Mouse (Mus musculus) myocyte (in vitro differentiated cells): ENCODE measurements around the gene Glra4. TPM values are rescaled to one million over a fixed set of nuclear protein-coding genes. Genes with fewer than 3 reads are reported as not detected.

Experiments
- H3K27me3 ChIP-seq: one replicate; pipeline ENCODE4 v1.6.1; 2011; ENCODE audit not compliant: control insufficient read depth, insufficient read depth, insufficient read length
- H3K36me3 ChIP-seq: one replicate; pipeline ENCODE4 v1.6.1; 2011; ENCODE audit not compliant: control insufficient read depth, insufficient read depth
- H3K4me2 ChIP-seq: one replicate; pipeline ENCODE4 v1.6.1; 2011; ENCODE audit warnings: low read depth, control low read depth
- H3K4me3 ChIP-seq: one replicate; pipeline ENCODE4 v1.5.1; 2011; ENCODE audit warnings: mild to moderate bottlenecking, control low read depth, moderate library complexity
- H3K79me2 ChIP-seq: one replicate; pipeline ENCODE4 v1.6.1; 2011; ENCODE audit not compliant: control insufficient read depth, insufficient read depth
- H3ac ChIP-seq: one replicate; pipeline ENCODE4 v1.6.1; 2011; ENCODE audit not compliant: control insufficient read depth, insufficient read length
- CEBPB ChIP-seq: IDR thresholded peaks from 2 replicates; pipeline ENCODE4 v1.6.1; 2011; ENCODE audit warnings: mild to moderate bottlenecking, moderate library complexity; ENCODE audit not compliant: poor library complexity, insufficient read depth, severe bottlenecking
- E2F4 ChIP-seq: IDR thresholded peaks from one replicate; pipeline ENCODE4 v1.6.1; 2011; ENCODE audit warnings: mild to moderate bottlenecking, control low read depth, moderate library complexity; ENCODE audit not compliant: insufficient read depth
- MAX ChIP-seq: IDR thresholded peaks from one replicate; pipeline ENCODE4 v1.6.1; 2011; ENCODE audit warnings: low read depth, mild to moderate bottlenecking, control low read depth
- MYOD1 ChIP-seq, 3 experiments: IDR thresholded peaks; one replicate each; pipeline ENCODE4 v1.6.1; 2011; ENCODE audit warnings: control low read depth in 2 of 3, low read depth in 2 of 3, mild to moderate bottlenecking in 2 of 3, moderate library complexity in 1 of 3; ENCODE audit not compliant: insufficient read length in 2 of 3, control insufficient read depth in 1 of 3
- MYOG ChIP-seq, 3 experiments: IDR thresholded peaks; one replicate each; pipeline ENCODE4 v1.6.1; 2011; ENCODE audit warnings: control low read depth in 2 of 3, low read depth in 2 of 3, mild to moderate bottlenecking in 2 of 3; ENCODE audit not compliant: insufficient read length in 2 of 3, control insufficient read depth in 1 of 3, insufficient read depth in 1 of 3
- POLR2A ChIP-seq: IDR thresholded peaks from one replicate; pipeline ENCODE4 v1.6.1; 2011; ENCODE audit warnings: low read depth, mild to moderate bottlenecking, control low read depth, moderate library complexity; ENCODE audit not compliant: insufficient read length
- POLR2AphosphoS2 ChIP-seq: IDR thresholded peaks from one replicate; pipeline ENCODE4 v1.6.1; 2011; ENCODE audit warnings: low read depth, control low read depth; ENCODE audit not compliant: insufficient read length
- REST ChIP-seq: IDR thresholded peaks from one replicate; pipeline ENCODE4 v1.6.1; 2011; ENCODE audit warnings: mild to moderate bottlenecking, control low read depth, moderate library complexity; ENCODE audit not compliant: insufficient read depth, insufficient read length
- SRF ChIP-seq: IDR thresholded peaks from one replicate; pipeline ENCODE4 v1.6.1; 2011; ENCODE audit warnings: low read depth; ENCODE audit not compliant: control insufficient read depth, insufficient read length
- TCF12 ChIP-seq: IDR thresholded peaks from one replicate; pipeline ENCODE4 v1.6.1; 2011; ENCODE audit warnings: mild to moderate bottlenecking, control low read depth; ENCODE audit not compliant: poor library complexity, insufficient read depth, severe bottlenecking
- TCF3 ChIP-seq: IDR thresholded peaks from one replicate; pipeline ENCODE4 v1.6.1; 2011; ENCODE audit warnings: low read depth, control low read depth; ENCODE audit not compliant: insufficient read length
- USF1 ChIP-seq: IDR thresholded peaks from one replicate; pipeline ENCODE4 v1.6.1; 2011; ENCODE audit warnings: low read depth, mild to moderate bottlenecking, control low read depth, moderate library complexity
- polyA plus RNA-seq: library from polyadenylated mRNA; unstranded; fragments of >200 nt; fragmentation: generic; extraction: Trizol; gene quantifications from one replicate; pipeline ENCODE4 v1.2.1, GENCODE M21; 2012; ENCODE audit warnings: missing spikeins

Glra4 gene
- not detected for polyA plus RNA-seq

DNA sequence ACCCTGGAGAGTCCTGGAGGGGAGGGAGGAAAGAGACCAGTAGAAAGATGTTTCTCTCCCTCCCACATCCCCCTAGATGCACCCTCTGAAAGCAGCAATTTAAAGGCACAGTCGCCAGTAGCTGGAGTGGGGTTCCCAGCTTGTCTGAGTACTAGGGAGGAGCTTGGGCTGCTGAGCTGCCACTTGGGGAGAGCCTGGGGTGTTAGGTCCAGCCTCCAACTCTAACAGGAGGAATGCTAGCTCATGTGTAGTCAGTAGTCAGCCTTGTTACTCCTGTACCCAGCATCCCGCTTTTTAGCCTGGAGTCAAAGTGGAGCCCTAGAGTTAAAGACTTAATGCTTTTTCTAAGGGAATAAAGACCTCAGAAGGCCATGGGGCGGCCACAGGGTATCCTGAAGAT is at the start of gene Glra4:
Gene Glra4 (minus strand): TSS at position 101 of the 400 bp plus-strand sequence.
- H3K36me3 ChIP-seq: no peaks in the 10 kb centered on the region
- H3K79me2 ChIP-seq: no peaks in the 10 kb centered on the region
- no peak within 1 kb of the TSS for H3K4me3 ChIP-seq
- H3K4me2 ChIP-seq: no peak within 1 kb of the TSS
- H3ac ChIP-seq: no peak within 1 kb of the TSS
- TF ChIP-seq MAX: no peak
- TF ChIP-seq TCF12: no peak
- TF ChIP-seq USF1: no peak
- no peak for TF ChIP-seq CEBPB
- no peaks in the 10 kb centered on the region for H3K27me3 ChIP-seq

GRCm38 (mm10) chrX:136828610-136829009 is 48.7 kb upstream of the Glra4 start:
- no peaks in the 10 kb centered on the region for H3K36me3 ChIP-seq
- H3ac ChIP-seq: no peak overlapping the region
- no peaks in the 10 kb centered on the region for H3K79me2 ChIP-seq
- H3K4me3 ChIP-seq: no peak overlapping the region
- H3K4me2 ChIP-seq: no peak overlapping the region
- TF ChIP-seq CEBPB (no peak), E2F4 (no peak), TCF3 (no peak), REST (no peak), USF1 (no peak), POLR2AphosphoS2 (no peak), POLR2A (no peak), SRF (no peak), TCF12 (no peak), MYOD1 (IDR thresholded peaks at IDR 0.05; ENCODE audit: control insufficient read depth in 1 of 3, insufficient read length in 2 of 3, low read depth in 2 of 3) (no peak)
- H3K27me3 ChIP-seq: no peaks in the 10 kb centered on the region

- Histone ChIP-seq H3K4me3 (no peak overlapping the region), H3ac (no peak overlapping the region), H3K36me3 (no peaks in the 10 kb centered on the region), H3K79me2 (no peaks in the 10 kb centered on the region), H3K4me2 (no peak overlapping the region), H3K27me3 (no peaks in the 10 kb centered on the region)
- TF ChIP-seq MYOD1 (IDR thresholded peaks at IDR 0.05; ENCODE audit: control insufficient read depth in 1 of 3, insufficient read length in 2 of 3, low read depth in 2 of 3) (no peak), SRF (no peak), MYOG (IDR thresholded peaks at IDR 0.05; ENCODE audit: control insufficient read depth in 1 of 3, insufficient read depth in 1 of 3, insufficient read length in 2 of 3, low read depth in 2 of 3) (no peak), POLR2AphosphoS2 (no peak), TCF3 (no peak), E2F4 (no peak), USF1 (no peak), TCF12 (no peak), CEBPB (no peak), REST (no peak), POLR2A (no peak), MAX (no peak)
These were observed 45.1 kb upstream of the Glra4 start for GRCm38 (mm10) chrX:136825016-136825415.

- H3K4me3 ChIP-seq: no peak within 1 kb of the TSS
- no peaks in the 10 kb centered on the region for H3K27me3 ChIP-seq
- H3ac ChIP-seq: no peak within 1 kb of the TSS
- no peaks in the 10 kb centered on the region for H3K79me2 ChIP-seq
- H3K4me2 ChIP-seq: no peak within 1 kb of the TSS
- no peaks in the 10 kb centered on the region for H3K36me3 ChIP-seq
- TF ChIP-seq MYOG (IDR thresholded peaks at IDR 0.05; ENCODE audit: control insufficient read depth in 1 of 3, insufficient read depth in 1 of 3, insufficient read length in 2 of 3, low read depth in 2 of 3) (no peak), E2F4 (no peak), CEBPB (no peak), USF1 (no peak), TCF12 (no peak), SRF (no peak), TCF3 (no peak), POLR2AphosphoS2 (no peak), MYOD1 (IDR thresholded peaks at IDR 0.05; ENCODE audit: control insufficient read depth in 1 of 3, insufficient read length in 2 of 3, low read depth in 2 of 3) (no peak), MAX (no peak), POLR2A (no peak), REST (no peak)
These were observed 42.4 kb upstream of the Glra4 start, which contains the start of gene Plp1 for GRCm38 (mm10) chrX:136822371-136822770. Gene Plp1, plus strand, starts transcription at chrX:136822671.

- Histone ChIP-seq H3K79me2 (no peaks in the 10 kb centered on the region), H3K4me2 (no peak overlapping the region), H3K36me3 (no peaks in the 10 kb centered on the region), H3K27me3 (no peaks in the 10 kb centered on the region), H3ac (no peak overlapping the region), H3K4me3 (no peak overlapping the region)
- TF ChIP-seq MYOG (IDR thresholded peaks at IDR 0.05; ENCODE audit: control insufficient read depth in 1 of 3, insufficient read depth in 1 of 3, insufficient read length in 2 of 3, low read depth in 2 of 3) (no peak), USF1 (no peak), TCF3 (no peak), E2F4 (no peak), POLR2A (no peak), MYOD1 (IDR thresholded peaks at IDR 0.05; ENCODE audit: control insufficient read depth in 1 of 3, insufficient read length in 2 of 3, low read depth in 2 of 3) (no peak), TCF12 (no peak), CEBPB (no peak), SRF (no peak)
These were observed 40.3 kb upstream of the Glra4 start for GRCm38 (mm10) chrX:136820250-136820649.
